ENCODE assay signal across 10 mouse cellular contexts in the genomic region with DNA sequence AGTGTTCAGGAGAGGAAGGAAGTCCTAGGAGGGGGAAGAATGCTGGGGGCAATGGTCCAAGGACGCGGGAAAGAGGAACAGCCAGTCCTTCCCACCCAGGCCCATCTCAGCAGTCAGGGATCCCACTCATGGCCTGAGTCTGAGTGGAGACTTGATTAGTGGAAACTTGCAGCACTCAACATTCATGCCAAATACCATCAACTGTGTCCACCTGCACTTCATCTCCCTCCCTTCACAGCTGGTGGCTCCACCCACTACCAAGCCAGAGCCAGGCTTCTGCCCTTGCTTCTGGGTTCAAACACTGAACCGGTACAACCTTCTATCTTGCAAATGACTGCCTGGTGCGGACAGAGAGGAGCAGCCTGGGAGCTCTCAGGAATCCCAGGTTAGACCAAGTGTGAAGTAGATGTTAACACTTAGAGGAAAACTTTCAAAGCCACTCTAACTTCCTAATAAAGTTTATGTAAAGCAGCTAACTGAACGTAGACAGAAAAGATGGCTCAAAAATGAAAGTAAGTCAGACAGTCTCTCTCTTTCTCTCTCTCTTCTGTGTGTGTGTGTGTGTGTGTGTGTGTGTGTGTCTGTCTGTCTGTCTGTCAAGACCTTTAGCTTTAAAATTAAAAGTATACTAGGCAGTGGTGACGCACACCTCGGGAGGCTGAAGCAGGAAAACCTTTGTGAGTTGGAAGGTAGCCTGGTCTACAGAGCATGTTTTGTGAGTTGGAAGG. TPM values are rescaled to one million over a fixed set of nuclear protein-coding genes. Genes with fewer than 3 reads are reported as not detected.
DNase-seq lines count a peak whose midpoint lies in the region; ATAC-seq lines count a peak whose summit lies in the region.
"Had no signal": no experiment of that assay in that cellular context is flagged by ENCODE, and none has a peak within 500 bp of the region (broad histone marks: within the 10 kb centered on the region; RNA-seq: fewer than 3 reads in every experiment).

No protein-coding gene starts in this region.

- H3K4me3 ChIP-seq in macrophage (ENCODE audit: inconsistent target): no peak overlapping the region
- H3K4me3 ChIP-seq: embryonic facial prominence, embryonic 15.5 days had no signal

- H3K79me2 ChIP-seq in macrophage (ENCODE audit: inconsistent target): peaks cover 31% of the 10 kb centered on the region; the same call in 1 of the 2 replicates

- ATAC-seq in CD4-positive, CD25-positive, alpha-beta regulatory T cell, adult 4 months: peak; percentile 68

- 46% methylated on average over 7 of the region's 7 CpGs for WGBS in macrophage (ENCODE audit: missing documents)

- H3K27ac ChIP-seq in macrophage: peak overlapping the region; percentile 46
- H3K27ac ChIP-seq: embryonic facial prominence, embryonic 15.5 days had no signal

- intact Hi-C loops in heart, postnatal 36 days (cut with DNase I): loop anchor here (5.0 to 10.0 kb wide), 3 partner anchors 73 to 250 kb away; no protein-coding TSS in a partner anchor
- intact Hi-C loops in left cerebral cortex, postnatal 10 days (cut with DNase I): loop anchor here (5.0 to 10.0 kb wide), 2 partner anchors 130 to 178 kb away; no protein-coding TSS in a partner anchor

- H3K36me3 ChIP-seq in macrophage (ENCODE audit: inconsistent target): no peaks in the 10 kb centered on the region

- peak; percentile 43 for DNase-seq in adrenal gland, postnatal 10 days
- DNase-seq in adrenal gland, postnatal 4 days (ENCODE audit: low spot score in 2 of 2): no peak
- DNase-seq in heart, postnatal 36 days: peak; percentile 47 to 57
- no peak for DNase-seq in embryo, embryonic 11 days
- DNase-seq in layer of hippocampus, postnatal 10 days (ENCODE audit: low spot score in 2 of 2): no peak
- DNase-seq in left cerebral cortex, postnatal 10 days (ENCODE audit: extremely low spot score in 1 of 2, low spot score in 2 of 2): no peak
- DNase-seq: right cerebral cortex, postnatal 14 days had no signal

RNA-seq across cellular contexts. Expression of gene Panx1, which starts 10.6 kb away (rescaled TPM):
- total RNA-seq in adrenal gland, postnatal 10 days (2021): 10 to 100 TPM; 13.5 to 14.6 TPM
- total RNA-seq in adrenal gland, postnatal 4 days (2021): 10 to 100 TPM; 17.4 to 22.6 TPM
- polyA plus RNA-seq in CD4-positive, CD25-positive, alpha-beta regulatory T cell, adult 4 months (2017; shearing (Covaris generic)): 10 to 100 TPM; 16.1 to 23.4 TPM
- 1 to 10 TPM; 4.7 to 7.1 TPM for total RNA-seq in heart, postnatal 36 days (2021)
- 10 to 100 TPM in 6 of 26 experiments, 1 to 10 TPM in 19, under 1 TPM in 1; 0.73 to 18.3 (median 5.8) TPM for total RNA-seq in macrophage (2018; cell fraction: chromatin; rRNA removed)
- 10 to 100 TPM in 24 of 26 experiments, 1 to 10 TPM in 2; 9.7 to 27.2 (median 14.5) TPM for total RNA-seq in macrophage (2018; cell fraction: cytosol; rRNA removed)
- total RNA-seq in macrophage (2018; cell fraction: nucleus; rRNA removed): 10 to 100 TPM in 11 of 26 experiments, 1 to 10 TPM in 15; 4.5 to 20.9 (median 9.1) TPM
- polyA plus RNA-seq in macrophage (2018): 16.0 to 28.2 TPM (median 27.1 TPM) in 3 replicates
- total RNA-seq in layer of hippocampus, postnatal 10 days (2021): 10 to 100 TPM; 67.9 to 68.7 TPM
- 10 to 100 TPM; 63.5 to 70.4 TPM for total RNA-seq in left cerebral cortex, postnatal 10 days (2021)

Comparison
In these comparisons a context has a peak if more than half of its experiments do, and no peak if none do; other contexts are left out.
1. DNase-seq: peak in adrenal gland, postnatal 10 days (single experiment) and heart, postnatal 36 days (2 of 2); none in adrenal gland, postnatal 4 days (0 of 2), embryo, embryonic 11 days (single experiment), layer of hippocampus, postnatal 10 days (0 of 2) and left cerebral cortex, postnatal 10 days (0 of 2).